Mouse (Mus musculus) CH12.LX (cell line): ENCODE measurements around the gene Gm10964. TPM values are rescaled to one million over a fixed set of nuclear protein-coding genes. Genes with fewer than 3 reads are reported as not detected.

ENCODE experiments used
- DNase-seq: peaks from one replicate; pipeline ENCODE4 v3.0.0-alpha.2; 2013; ENCODE audit errors: extremely low read depth
- H3K27ac ChIP-seq: 2 replicates; pipeline ENCODE4 v1.5.1; 2012; ENCODE audit warnings: low read depth, mild to moderate bottlenecking, control low read depth, moderate library complexity; ENCODE audit not compliant: insufficient read depth
- H3K27me3 ChIP-seq: replicated peaks from 2 replicates; pipeline ENCODE3; 2012; ENCODE audit warnings: inconsistent platforms
- H3K36me3 ChIP-seq, 2 experiments: replicated peaks in 1 of 2; 2 replicates each; pipeline versions ENCODE3 to v1.6.1; 2012; ENCODE audit warnings: inconsistent platforms in 1 of 2, low read length in 1 of 2, mild to moderate bottlenecking in 1 of 2, mixed read lengths in 1 of 2, moderate library complexity in 1 of 2; ENCODE audit not compliant: control insufficient read depth in 1 of 2, insufficient read depth in 1 of 2
- H3K4me1 ChIP-seq, 2 experiments: 2 replicates each; pipeline ENCODE4 v1.6.1; 2012; ENCODE audit warnings: inconsistent platforms in 1 of 2, moderate library complexity in 1 of 2; ENCODE audit not compliant: insufficient read depth in 2 of 2, control insufficient read depth in 1 of 2
- H3K4me2 ChIP-seq: 2 replicates; pipeline ENCODE4 v1.6.1; 2012; ENCODE audit warnings: low read depth, mild to moderate bottlenecking, control low read depth; ENCODE audit not compliant: poor library complexity, insufficient read depth, severe bottlenecking
- H3K4me3 ChIP-seq, 3 experiments: fragments of 150-350 bp in 1 of 3; sonication (generic) in 1 of 3; replicated peaks in 1 of 3; 2 replicates each; pipeline versions ENCODE3 to v1.5.1; 2011 to 2012; ENCODE audit warnings: low read depth in 2 of 3, low read length in 2 of 3, mild to moderate bottlenecking in 2 of 3, moderate library complexity in 2 of 3, control low read depth in 1 of 3, improper control_type of control experiment in 1 of 3, inconsistent platforms in 1 of 3, mixed read lengths in 1 of 3; ENCODE audit not compliant: poor library complexity in 1 of 3
- H3K79me2 ChIP-seq: replicated peaks from 2 replicates; pipeline ENCODE4 v1.6.1; 2012; ENCODE audit warnings: mild to moderate bottlenecking, moderate library complexity; ENCODE audit not compliant: control insufficient read depth, poor library complexity, insufficient read depth, severe bottlenecking; ENCODE audit errors: extremely low read depth
- H3K9ac ChIP-seq: 2 replicates; pipeline ENCODE4 v1.6.1; 2012; ENCODE audit warnings: low read depth, mild to moderate bottlenecking, control low read depth, moderate library complexity; ENCODE audit not compliant: insufficient read depth
- H3K9me3 ChIP-seq: replicated peaks from 2 replicates; pipeline ENCODE3; 2012; ENCODE audit warnings: low read length, inconsistent platforms, mixed read lengths
- BHLHE40 ChIP-seq: IDR thresholded peaks from 2 replicates; pipeline ENCODE4 v1.6.1; 2011; ENCODE audit warnings: mild to moderate bottlenecking, low read depth, low read length, improper control_type of control experiment
- CHD1 ChIP-seq: IDR thresholded peaks from 2 replicates; pipeline ENCODE4 v1.6.1; 2012; ENCODE audit warnings: low read depth, low read length, improper control_type of control experiment, inconsistent platforms
- CTCF ChIP-seq, 2 experiments: IDR thresholded peaks in 1 of 2; conservative IDR thresholded peaks in 1 of 2; 2 replicates each; pipeline ENCODE4 v1.5.1; 2011 to 2012; ENCODE audit warnings: low read depth in 2 of 2, low read length in 2 of 2, improper control_type of control experiment in 1 of 2, inconsistent platforms in 1 of 2, mild to moderate bottlenecking in 1 of 2, moderate library complexity in 1 of 2
- ELF1 ChIP-seq: IDR thresholded peaks from 2 replicates; pipeline ENCODE4 v1.6.1; 2014; ENCODE audit warnings: low read depth, mild to moderate bottlenecking, inconsistent platforms, low read length, improper control_type of control experiment
- ETS1 ChIP-seq: conservative IDR thresholded peaks from 2 replicates; pipeline ENCODE4 v1.6.1; 2012; ENCODE audit warnings: low read depth, mild to moderate bottlenecking, inconsistent platforms, low read length, improper control_type of control experiment, moderate library complexity
- HCFC1 ChIP-seq: IDR thresholded peaks from 2 replicates; pipeline ENCODE4 v1.6.1; 2012; ENCODE audit warnings: low read depth, mild to moderate bottlenecking, inconsistent platforms, low read length, improper control_type of control experiment
- IRF4 ChIP-seq: IDR thresholded peaks from 2 replicates; pipeline ENCODE4 v1.6.1; 2014; ENCODE audit warnings: low read depth, mild to moderate bottlenecking, inconsistent platforms, low read length, improper control_type of control experiment
- JUND ChIP-seq: conservative IDR thresholded peaks from 2 replicates; pipeline ENCODE4 v1.6.1; 2011; ENCODE audit warnings: low read depth, low read length, improper control_type of control experiment
- KAT2A ChIP-seq: IDR thresholded peaks from 2 replicates; pipeline ENCODE4 v1.6.1; 2012; ENCODE audit warnings: low read length, improper control_type of control experiment, inconsistent platforms; ENCODE audit not compliant: insufficient replicate concordance
- MAX ChIP-seq: IDR thresholded peaks from 2 replicates; pipeline ENCODE4 v1.6.1; 2011; ENCODE audit warnings: low read length, improper control_type of control experiment
- MAZ ChIP-seq: IDR thresholded peaks from 2 replicates; pipeline ENCODE4 v1.6.1; 2012; ENCODE audit warnings: low read depth, mild to moderate bottlenecking, inconsistent platforms, low read length, improper control_type of control experiment, moderate library complexity
- MXI1 ChIP-seq: IDR thresholded peaks from 2 replicates; pipeline ENCODE4 v1.6.1; 2011; ENCODE audit warnings: mild to moderate bottlenecking, low read depth, low read length, improper control_type of control experiment
- MYC ChIP-seq: IDR thresholded peaks from 2 replicates; pipeline ENCODE4 v1.6.1; 2011; ENCODE audit warnings: low read depth, mild to moderate bottlenecking, improper control_type of control experiment, low read length
- NRF1 ChIP-seq: IDR thresholded peaks from 2 replicates; pipeline ENCODE4 v1.6.1; 2014; ENCODE audit warnings: low read depth, mild to moderate bottlenecking, inconsistent platforms, low read length, improper control_type of control experiment, moderate library complexity
- POLR2A ChIP-seq: IDR thresholded peaks from 2 replicates; pipeline ENCODE4 v1.6.1; 2011; ENCODE audit warnings: low read depth, mild to moderate bottlenecking, improper control_type of control experiment, low read length
- RAD21 ChIP-seq: IDR thresholded peaks from 2 replicates; pipeline ENCODE4 v1.6.1; 2011; ENCODE audit warnings: low read depth, mild to moderate bottlenecking, low read length, improper control_type of control experiment, moderate library complexity
- SIN3A ChIP-seq: IDR thresholded peaks from 2 replicates; pipeline ENCODE4 v1.6.1; 2012; ENCODE audit warnings: low read length, improper control_type of control experiment, inconsistent platforms
- TCF12 ChIP-seq: IDR thresholded peaks from 2 replicates; pipeline ENCODE4 v1.6.1; 2014; ENCODE audit warnings: low read depth, mild to moderate bottlenecking, inconsistent platforms, low read length, improper control_type of control experiment
- USF1 ChIP-seq: IDR thresholded peaks from 2 replicates; pipeline ENCODE4 v1.6.1; 2014; ENCODE audit warnings: low read depth, mild to moderate bottlenecking, inconsistent platforms, low read length, improper control_type of control experiment
- ZMIZ1 ChIP-seq: IDR thresholded peaks from 2 replicates; pipeline ENCODE4 v1.6.1; 2012; ENCODE audit warnings: low read depth, mild to moderate bottlenecking, inconsistent platforms, low read length, improper control_type of control experiment
- dilution Hi-C: fragments of 300-500 bp; cut with MboI; formaldehyde crosslinking; loops from 2 replicates; pipeline ENCODE4 v1.14.3; 2020; ENCODE audit warnings: low sequenced_read_pairs; ENCODE audit not compliant: extremely low pct_unique_long_range_greater_than_20kb, extremely low pct_ligation_motif_present
- in situ Hi-C: fragments of 300-500 bp; cut with MboI; formaldehyde crosslinking; loops from 3 replicates; pipeline ENCODE4 v1.14.3; 2019; ENCODE audit warnings: low sequenced_read_pairs, low pct_ligation_motif_present, low pct_unique_long_range_greater_than_20kb, mixed read lengths
- polyA plus RNA-seq: library from polyadenylated mRNA; unstranded; fragments of >175 nt; gene quantifications from 2 replicates; pipeline ENCODE4 v1.2.1, GENCODE M21; 2012; ENCODE audit warnings: low read depth; ENCODE audit not compliant: insufficient read length
- total RNA-seq, 2 experiments: library from RNA; depleted of rRNA; stranded (reverse); fragments of 300-350 nt in 1 of 2; fragments of >200 nt in 1 of 2; gene quantifications; 2 replicates each; pipeline ENCODE4 v1.2.3; 2012 to 2014

Gene Gm10964
- total and polyA plus RNA-seq, 3 experiments: not detected

DNA sequence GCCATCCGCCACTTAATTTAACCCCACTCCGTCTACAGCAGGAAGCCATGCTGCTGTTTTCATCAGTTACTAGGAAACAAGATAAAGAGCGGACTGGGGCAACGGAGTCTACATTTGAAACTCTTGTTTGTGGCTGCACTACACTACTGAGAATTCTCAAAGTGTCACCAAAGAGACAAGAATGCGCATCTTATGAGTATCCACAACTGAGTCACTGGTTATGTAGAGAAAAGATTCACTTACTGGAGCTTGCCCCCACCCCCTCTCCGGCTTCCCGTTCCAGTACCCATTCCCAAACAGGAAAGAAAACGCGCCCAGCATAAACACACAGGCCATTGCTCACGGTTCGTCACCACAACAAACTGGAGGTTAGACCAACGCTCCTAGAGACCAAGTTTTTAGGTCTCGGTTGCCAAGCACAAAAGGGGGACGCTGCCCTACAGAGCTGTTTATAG lies 50.8 kb downstream of the Gm10964 start:
- Histone ChIP-seq H3K27me3 (no peaks in the 10 kb centered on the region), H3K36me3 (peaks cover 0 to 3% of the 10 kb centered on the region in 2 experiments), H3K27ac (peak overlapping the region; percentile 83), H3K9me3 (no peaks in the 10 kb centered on the region), H3K79me2 (peaks cover 59% of the 10 kb centered on the region), H3K4me3 (peak overlapping the region; percentile 89 to 98 (median 93)), H3K4me1 (peaks cover 11 to 59% of the 10 kb centered on the region in 2 experiments; a peak in 3 of 4 replicates), H3K4me2 (peak overlapping the region; percentile 82), H3K9ac (peak overlapping the region; percentile 83)
- TF ChIP-seq POLR2A (no peak), ZMIZ1 (no peak), NRF1 (no peak), HCFC1 (no peak), RAD21 (no peak), BHLHE40 (no peak), CTCF (conservative IDR thresholded peaks at IDR 0.05 in 1 of 2, IDR thresholded peaks at IDR 0.05 in 1 of 2; ENCODE audit: low read depth in 2 of 2, low read length in 2 of 2) (no peak), SIN3A (peak; percentile 15; the same call in 1 of the 2 replicates), MXI1 (0 out of 2 replicates have a peak, but pooled peaks have one; percentile 7), IRF4 (no peak), MAZ (no peak), ETS1 (no peak)
- in situ Hi-C loops (loop anchor here (5.0 kb wide), 1 partner anchor 38 kb away; no protein-coding TSS in a partner anchor), dilution Hi-C loops (no loop called here)
- no peak for DNase-seq

- H3K36me3 ChIP-seq: peaks cover 0 to 3% of the 10 kb centered on the region in 2 experiments
- peaks cover 11 to 54% of the 10 kb centered on the region in 2 experiments; a peak in 3 of 4 replicates for H3K4me1 ChIP-seq
- dilution Hi-C loops: no loop called here
- H3K4me2 ChIP-seq: peak overlapping the region; percentile 30; the same call in 1 of the 2 replicates
- TF ChIP-seq POLR2A (no peak), MAX (peak; percentile 43; the same call in 1 of the 2 replicates), USF1 (no peak), ETS1 (no peak), RAD21 (no peak), CHD1 (0 out of 2 replicates have a peak, but pooled peaks have one; percentile 0), SIN3A (peak; percentile 18), KAT2A (no peak), JUND (no peak), ELF1 (no peak), MYC (no peak), IRF4 (no peak), TCF12 (no peak), MXI1 (peak; percentile 15; the same call in 1 of the 2 replicates)
- H3K4me3 ChIP-seq: peak overlapping the region; percentile 89 to 98 (median 93)
- in situ Hi-C loops: no loop called here
- H3K79me2 ChIP-seq: peaks cover 53% of the 10 kb centered on the region
- DNase-seq: no peak
- H3K9ac ChIP-seq: peak overlapping the region; percentile 83
- H3K9me3 ChIP-seq: no peaks in the 10 kb centered on the region
- no peaks in the 10 kb centered on the region for H3K27me3 ChIP-seq
- H3K27ac ChIP-seq: peak overlapping the region; percentile 83
Observed at GRCm38 (mm10) chr3:103790346-103791145, 51.4 kb downstream of the Gm10964 start.
